Mouse (Mus musculus): ENCODE measurements at regions not wholly inside any gene's neighbourhood (a gene's known extent, or its start where the extent isn't known, plus 50 kb on each side); places are given as distances from the start of the nearest gene placed in this dataset.
A peak's percentile ranks its signal among the peaks of the same experiment; 100 is the strongest.

- no peak for DNase-seq
Observed at GRCm38 (mm10) chr14:61904426-61905124, 297.3 kb downstream of the Kcnrg start.

DNA sequence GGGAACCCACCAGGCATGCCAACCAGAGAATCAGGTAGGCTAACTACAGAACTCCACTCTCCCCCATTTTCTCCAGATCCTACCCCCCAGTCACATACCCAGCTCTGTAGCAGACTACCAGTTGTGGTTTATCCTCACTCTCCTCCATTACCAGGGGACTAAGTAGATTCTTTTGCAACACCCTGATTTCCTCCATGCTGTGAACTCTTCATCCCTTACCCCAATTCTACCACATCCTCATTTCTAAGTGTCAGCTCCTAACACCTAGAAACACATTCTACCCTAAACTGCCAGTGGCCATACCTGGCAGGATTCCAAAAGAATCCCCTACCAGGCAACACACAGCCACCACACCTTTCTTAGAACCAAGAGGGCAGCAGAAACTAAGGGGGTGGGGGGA, 310.9 kb downstream of the Kcnrg start:
- DNase-seq = no peak

GRCm38 (mm10) chr14:61931811-61932210, 324.6 kb downstream of the Kcnrg start:
- DNase-seq = no peak

DNA sequence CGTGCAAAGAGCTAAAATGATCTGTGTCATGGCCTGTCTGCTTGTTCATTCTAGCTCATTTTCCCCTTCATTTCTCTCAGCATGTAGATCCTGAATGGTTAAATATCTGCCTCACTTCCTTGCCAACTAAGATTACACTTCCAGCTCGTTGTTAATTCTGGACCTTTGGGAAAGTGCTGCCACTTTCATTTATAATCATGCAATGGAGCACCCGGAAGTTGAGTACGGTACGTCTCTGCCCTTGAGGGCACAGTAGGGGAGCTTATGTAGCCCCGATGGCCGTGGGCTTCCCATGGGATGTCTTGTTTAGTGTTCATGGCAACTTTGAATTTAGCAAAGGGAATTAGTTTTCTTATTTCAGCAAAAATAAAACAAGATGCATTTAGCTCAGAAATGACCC, 334.4 kb downstream of the Kcnrg start:
- DNase-seq = no peak

DNA sequence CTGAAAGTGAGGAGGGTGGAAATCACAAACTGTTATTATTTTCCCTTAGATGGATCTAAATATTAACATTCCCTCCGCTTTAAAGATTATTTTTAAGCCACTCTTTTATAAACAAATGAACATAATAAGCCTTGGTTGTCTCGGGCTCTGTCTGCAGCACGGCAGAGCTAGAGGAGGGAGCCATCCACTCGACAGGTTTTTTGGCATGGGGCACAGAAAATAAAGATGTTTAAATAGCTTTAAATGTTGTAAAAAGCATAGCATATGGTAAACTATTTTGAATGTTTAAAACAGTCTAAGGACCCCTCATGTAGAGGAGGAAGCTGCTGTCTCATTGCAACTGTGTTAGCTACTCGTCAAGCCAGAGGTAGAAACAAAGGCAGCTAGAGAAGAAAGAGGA, 338.4 kb downstream of the Kcnrg start:
- no peak for DNase-seq

- DNase-seq = no peak
Observed at GRCm38 (mm10) chr14:61949446-61949845, 342.2 kb downstream of the Kcnrg start.

DNA sequence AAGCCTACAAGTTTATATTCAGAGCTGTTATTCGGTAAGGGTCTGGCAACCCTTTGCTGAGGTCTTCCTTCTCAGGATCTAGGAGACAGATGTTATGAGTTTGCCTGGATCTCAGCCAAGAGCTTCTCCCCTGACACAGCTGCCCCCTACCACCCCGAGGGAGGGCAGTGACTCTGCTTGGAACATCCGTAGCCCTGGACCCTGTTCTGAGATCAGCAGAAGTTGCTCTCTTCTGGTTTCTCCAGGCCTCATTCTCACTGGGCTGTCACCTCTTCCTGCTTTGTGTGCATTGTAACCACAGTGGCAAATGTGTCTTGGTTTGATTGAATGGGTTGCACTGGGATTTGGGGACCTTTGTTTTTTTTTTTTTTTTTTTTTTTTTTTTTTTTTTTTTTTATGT, 342.4 kb upstream of the Rnaseh2b start:
- DNase-seq = no peak

GRCm38 (mm10) chr14:61953029-61953428, 339.4 kb upstream of the Rnaseh2b start:
- no peak for DNase-seq

DNA sequence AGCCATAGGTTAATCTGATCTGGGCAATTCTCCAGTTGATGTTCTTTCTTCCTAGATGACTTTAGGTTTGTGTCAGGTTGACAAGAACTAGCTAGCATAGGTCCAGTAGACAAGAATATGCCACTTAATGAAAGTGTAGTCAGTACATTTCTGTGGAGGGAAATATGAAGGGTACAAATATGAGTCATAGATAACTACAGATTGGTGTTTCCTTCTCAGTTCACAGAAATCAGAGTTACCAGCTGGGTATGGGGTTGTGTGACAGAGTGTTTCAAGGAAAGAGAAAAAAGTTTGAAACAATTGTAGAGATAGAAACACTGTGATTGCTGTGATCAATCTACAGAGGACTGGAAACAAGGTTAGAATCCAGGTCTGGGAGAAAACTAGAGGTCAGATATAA, 337.0 kb upstream of the Rnaseh2b start:
- DNase-seq = no peak

DNA sequence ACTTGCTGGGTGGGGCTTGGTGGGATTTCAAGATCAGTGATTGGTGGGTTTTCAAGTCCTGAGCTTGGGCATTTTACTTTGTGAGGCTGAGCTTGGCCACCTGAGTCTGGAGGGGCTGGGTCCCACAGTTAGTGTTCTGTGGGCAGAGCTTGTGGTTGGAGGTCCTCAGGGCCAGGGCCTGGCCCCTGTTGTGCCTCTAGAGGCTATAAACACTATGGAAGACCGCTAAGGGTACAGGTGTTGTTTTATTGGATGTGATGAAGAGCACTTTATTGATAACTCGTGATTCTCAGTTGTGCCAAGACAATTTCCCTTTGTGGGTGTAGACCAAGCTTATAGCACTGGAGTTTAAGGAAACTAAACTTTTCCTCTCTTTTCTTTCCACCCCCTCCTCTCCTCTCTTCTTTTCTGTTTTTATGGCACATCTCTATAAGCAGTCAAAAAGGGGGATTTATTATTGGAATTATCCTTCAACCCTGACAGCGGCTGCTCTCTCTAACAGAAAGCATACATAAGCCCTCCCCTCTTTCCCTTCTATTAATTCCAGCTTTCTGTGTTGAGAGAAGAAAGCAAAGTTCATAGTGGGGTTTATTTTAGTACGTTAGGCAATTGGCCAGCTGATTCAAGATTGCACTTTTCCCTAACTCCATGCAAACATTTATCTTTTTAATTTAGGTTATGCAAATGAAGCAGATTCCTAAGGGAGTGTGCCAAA, 332.0 kb upstream of the Rnaseh2b start:
- peak in 1 of 2 experiments; percentile 2 for DNase-seq

DNA sequence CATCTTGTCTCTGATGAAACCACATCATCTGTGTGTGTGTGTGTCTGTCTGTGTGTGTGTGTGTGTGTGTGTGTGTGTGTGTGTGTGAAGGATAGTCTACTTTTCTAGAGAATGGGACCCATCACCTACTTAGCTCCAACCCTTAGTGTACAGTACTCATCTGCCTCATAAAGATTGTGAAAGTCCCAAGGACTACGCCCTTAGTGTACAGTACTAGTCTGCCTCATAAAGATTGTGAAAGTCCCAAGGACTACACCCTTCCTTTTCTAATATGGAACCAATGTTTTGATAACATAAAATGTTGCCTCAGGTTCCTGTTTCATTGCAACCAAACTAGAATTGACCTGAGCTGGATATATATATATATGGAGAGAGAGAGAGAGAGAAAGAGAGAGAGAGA, 323.9 kb upstream of the Rnaseh2b start:
- DNase-seq = no peak

DNA sequence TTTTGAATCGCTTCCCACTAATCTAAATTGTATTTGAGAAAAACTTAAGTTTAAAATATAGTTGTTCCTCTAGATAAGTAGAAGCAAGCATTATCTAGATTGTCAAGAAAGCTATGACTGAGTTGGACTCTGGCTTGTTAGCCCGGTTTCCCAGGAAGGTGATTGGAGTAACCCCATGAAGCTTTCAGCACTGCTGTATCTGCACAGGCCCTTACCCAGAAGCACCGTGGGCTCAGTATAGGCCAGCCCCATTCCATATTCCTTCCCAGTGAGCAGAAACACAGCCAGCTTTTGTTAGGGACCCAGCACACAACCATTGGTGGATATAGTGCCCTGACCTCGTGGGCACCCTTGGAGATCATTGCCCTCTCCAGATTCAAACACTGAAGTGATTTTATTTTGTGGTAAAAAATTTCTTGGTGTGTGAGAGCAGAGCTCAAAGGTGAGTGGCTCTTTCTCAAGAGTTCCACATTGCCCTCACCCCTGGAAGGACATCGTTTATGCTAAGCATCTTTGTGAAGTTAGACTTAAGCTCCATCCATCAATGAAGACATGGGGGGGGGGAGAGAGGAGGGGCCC, 323.3 kb upstream of the Rnaseh2b start:
- DNase-seq = no peak

DNA sequence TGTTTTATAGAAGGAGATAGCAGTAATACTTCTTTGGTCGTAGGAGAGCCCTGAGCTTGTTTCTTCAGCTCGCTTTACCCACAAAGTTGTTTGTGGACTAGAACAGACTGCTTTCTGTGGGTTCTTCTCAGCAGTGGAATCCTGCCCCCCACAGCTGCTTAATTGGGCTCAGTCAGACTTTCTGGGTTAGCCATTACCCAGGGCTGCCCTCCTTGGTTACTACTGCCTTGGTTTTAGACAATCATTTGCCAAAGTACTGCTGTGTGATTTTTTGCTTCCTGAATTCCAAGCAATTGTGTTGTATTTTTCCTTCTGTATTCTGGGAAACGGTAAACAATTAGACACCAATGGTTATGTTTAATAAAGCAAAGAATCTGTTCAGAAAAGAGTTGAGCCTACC, 321.8 kb upstream of the Rnaseh2b start:
- no peak for DNase-seq

DNA sequence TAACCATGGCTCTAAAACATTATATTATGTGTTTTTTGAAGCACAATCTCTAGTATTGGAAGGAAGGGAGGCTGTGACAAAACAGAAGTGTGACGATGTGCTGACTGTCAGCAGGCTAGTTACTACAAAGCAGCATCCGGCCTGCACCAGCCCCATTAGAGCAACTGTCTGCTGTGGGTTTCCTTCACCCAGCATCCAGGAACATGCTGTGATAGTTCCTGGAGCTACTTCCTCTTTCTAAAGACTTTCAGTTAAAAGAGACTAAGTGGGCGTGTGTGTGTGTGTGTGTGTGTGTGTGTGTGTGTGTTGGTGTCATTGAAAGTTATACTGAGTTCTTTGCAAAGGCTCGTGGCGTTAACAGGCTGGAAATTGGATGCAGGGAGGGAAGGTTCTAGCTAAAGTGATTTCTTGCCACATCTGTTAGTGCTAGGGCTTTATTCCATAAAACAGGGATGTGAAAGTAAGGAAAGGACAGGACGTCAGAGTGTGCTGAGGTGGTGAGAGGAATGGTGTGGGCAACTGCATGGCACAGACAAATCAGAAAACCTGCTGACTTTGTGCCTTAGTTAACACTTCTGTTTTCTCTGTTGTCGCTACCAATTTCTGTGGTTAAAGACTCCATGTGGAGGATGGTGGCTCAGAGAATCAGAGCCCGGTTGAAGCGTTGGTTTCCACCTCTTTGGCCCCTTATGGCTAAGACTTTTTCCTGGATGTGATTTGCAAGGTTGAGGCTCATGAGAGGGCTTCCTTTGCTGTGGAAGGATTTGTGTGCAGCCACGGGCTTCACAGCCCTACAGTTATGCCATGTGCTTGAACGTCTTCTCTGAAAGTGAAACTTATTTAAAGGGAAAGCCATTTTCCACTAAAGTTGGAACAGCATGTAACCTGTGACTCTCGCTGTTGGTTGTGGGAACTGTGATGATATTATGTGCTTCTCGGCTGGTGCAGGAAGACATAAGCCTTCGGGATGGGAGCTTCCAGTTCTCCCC, 321.0 kb upstream of the Rnaseh2b start:
- DNase-seq = peak; percentile 49 to 51

DNA sequence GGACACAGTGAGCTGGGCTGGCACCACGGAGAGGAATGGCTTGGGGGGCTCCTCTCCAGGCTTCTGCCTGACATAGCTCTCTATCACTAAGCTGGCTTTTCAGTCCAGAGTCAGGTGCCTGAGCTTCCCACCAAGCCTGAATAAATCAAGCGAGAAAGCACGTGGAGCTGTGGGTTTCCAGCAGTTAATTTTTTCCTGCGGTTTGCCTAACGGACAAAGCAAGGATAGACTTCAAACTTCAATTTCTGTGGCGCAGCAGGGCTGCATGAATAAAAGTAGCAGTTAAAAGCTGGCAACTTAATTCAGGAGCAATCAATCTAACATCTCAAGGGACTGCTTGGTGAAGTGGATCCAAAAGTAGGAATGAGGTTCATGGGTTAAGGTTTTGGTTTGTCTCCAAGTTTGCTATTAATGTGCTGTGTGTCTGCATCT, 317.1 kb upstream of the Rnaseh2b start:
- DNase-seq = no peak

GRCm38 (mm10) chr14:61980581-61980980, 311.8 kb upstream of the Rnaseh2b start:
- no peak for DNase-seq

- DNase-seq = no peak
Observed at GRCm38 (mm10) chr14:61985575-61985974, 306.8 kb upstream of the Rnaseh2b start.

GRCm38 (mm10) chr14:61986203-61986602, 306.2 kb upstream of the Rnaseh2b start:
- no peak for DNase-seq

- no peak for DNase-seq
Observed at GRCm38 (mm10) chr14:61995253-61995652, 297.1 kb upstream of the Rnaseh2b start.

- no peak for DNase-seq
Observed at GRCm38 (mm10) chr14:61997736-61998135, 294.7 kb upstream of the Rnaseh2b start.

DNA sequence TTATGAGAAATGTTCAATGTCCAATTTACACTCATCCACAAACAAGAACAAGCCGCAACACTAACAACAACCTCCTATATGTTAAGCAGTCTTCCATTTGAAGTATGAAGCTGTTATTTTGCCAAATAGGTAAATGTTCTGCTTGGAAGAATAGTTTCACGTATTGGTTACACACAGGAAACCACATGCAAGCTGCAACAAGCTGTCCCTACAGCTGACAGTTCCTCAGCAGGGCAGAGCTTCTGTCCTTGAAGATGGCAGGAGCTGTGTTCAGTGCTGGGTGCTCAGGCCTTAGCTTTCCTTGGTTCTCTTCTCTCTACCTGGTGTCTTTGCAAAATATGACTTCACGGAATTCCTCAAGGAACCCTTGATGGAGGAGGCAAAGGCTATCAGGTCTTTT, 294.1 kb upstream of the Rnaseh2b start:
- no peak for DNase-seq

DNA sequence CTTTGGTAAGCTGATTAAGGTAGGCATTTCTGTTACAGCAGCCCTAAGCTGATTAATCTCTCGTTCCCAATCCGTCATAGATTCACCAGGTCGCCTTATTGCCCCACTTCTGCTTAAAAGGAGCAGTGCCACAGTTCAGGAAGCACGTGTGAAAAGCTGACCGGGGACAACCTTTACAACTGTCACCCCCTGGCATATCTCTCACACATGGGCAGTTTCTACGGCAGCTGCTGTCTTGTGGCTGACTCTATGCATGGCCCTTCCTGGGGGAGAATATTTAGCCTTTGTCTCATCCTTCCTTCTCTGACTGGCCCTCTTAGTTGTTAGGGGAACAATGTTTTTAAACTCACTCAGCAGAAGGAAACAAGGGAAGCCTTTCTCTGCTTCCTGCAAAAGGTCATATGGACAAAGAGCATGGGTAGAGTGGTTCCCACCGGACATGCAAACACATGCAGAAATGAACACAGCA, 290.9 kb upstream of the Rnaseh2b start:
- DNase-seq = no peak

GRCm38 (mm10) chr14:62002131-62002530, 290.3 kb upstream of the Rnaseh2b start:
- DNase-seq = no peak
